Mouse (Mus musculus) layer of hippocampus, postnatal 14 days (tissue): ENCODE results near the gene Shpk. TPM values are rescaled to one million over a fixed set of nuclear protein-coding genes. Genes with fewer than 3 reads are reported as not detected.

Experiments used
- DNase-seq, 2 experiments: peaks; one replicate each; pipeline ENCODE4 v3.0.0; 2021 to 2022; ENCODE audit warnings: low spot score in 2 of 2, mixed read lengths in 1 of 2
- total RNA-seq, 2 experiments: library from RNA; stranded (reverse); gene quantifications; 2 replicates each; pipeline ENCODE4 v1.2.3; 2021

Gene Shpk
- total RNA-seq, 2 experiments from 2014 or later: 3.0 to 3.2 TPM

- DNase-seq: no peak
These were observed 61.2 kb downstream of the Shpk start for GRCm38 (mm10) chr11:73260457-73260856.

DNA sequence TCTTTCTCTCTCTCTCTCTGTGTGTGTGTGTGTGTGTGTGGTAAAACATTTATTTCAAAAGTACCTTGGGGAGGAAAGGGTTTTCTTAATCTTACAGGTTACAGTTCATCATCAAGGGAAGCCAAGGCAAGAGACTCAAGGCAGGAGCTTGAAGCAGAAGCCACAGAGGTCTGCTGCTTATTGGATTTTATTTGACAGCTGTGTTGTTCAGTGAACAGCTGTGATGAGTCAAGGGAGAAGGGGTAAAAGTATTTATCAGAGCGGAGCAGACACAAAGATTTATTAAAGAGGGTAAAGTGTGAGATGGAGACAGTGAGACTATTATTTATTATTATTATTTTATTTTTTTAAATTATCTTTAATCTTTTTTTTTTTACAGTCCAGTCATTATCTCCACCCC lies 62.1 kb downstream of the Shpk start:
- DNase-seq: no peak

- DNase-seq: no peak
These were observed 68.0 kb downstream of the Shpk start, which contains the start of gene Trpv3 for GRCm38 (mm10) chr11:73267267-73267666. Trpv3 (plus strand) TSS chr11:73267388.

Other genes starting within 250 kb of the Shpk start
- 1 to 10 TPM; 7.9 to 8.1 TPM for gene Atp2a3, start 238.3 kb upstream of the Shpk start, total RNA-seq
- gene P2rx1, start 200.4 kb upstream of the Shpk start, total RNA-seq: under 1 TPM; 0.65 to 0.83 TPM
- gene Camkk1, start 180.5 kb upstream of the Shpk start, total RNA-seq: 10 to 100 TPM; 80.5 to 82.7 TPM
- gene Ncbp3, start 151.7 kb upstream of the Shpk start, total RNA-seq: 1 to 10 TPM; 9.4 to 9.7 TPM
- under 1 TPM; 0.21 to 0.45 TPM for gene Itgae, start 108.9 kb upstream of the Shpk start, total RNA-seq
- gene Haspin, start 61.2 kb upstream of the Shpk start, total RNA-seq: under 1 TPM; 0.31 to 0.74 TPM
- gene P2rx5, start 39.0 kb upstream of the Shpk start, total RNA-seq: 1 to 10 TPM; 1.8 to 3.0 TPM
- 10 to 100 TPM; 60.6 to 61.9 TPM for gene Emc6, start 22.4 kb upstream of the Shpk start, total RNA-seq
- 10 to 100 TPM; 22.1 to 22.9 TPM for gene Tax1bp3, start 22.4 kb upstream of the Shpk start, total RNA-seq
- gene Ctns, start 418 bp upstream of the Shpk start, total RNA-seq: 10 to 100 TPM; 18.6 to 20.5 TPM
- gene Trpv1, start 34.8 kb downstream of the Shpk start, total RNA-seq: not detected
- under 1 TPM; 0.41 to 0.55 TPM for gene Trpv3, start 67.9 kb downstream of the Shpk start, total RNA-seq
- gene Aspa, start 130.1 kb downstream of the Shpk start, total RNA-seq: 1 to 10 TPM; 3.8 to 4.5 TPM
- not detected for gene Gm49340, start 130.3 kb downstream of the Shpk start, total RNA-seq
- not detected for gene Spata22, start 130.3 kb downstream of the Shpk start, total RNA-seq
- not detected for gene Olfr20, start 151.3 kb downstream of the Shpk start, total RNA-seq
- gene Olfr376, start 171.8 kb downstream of the Shpk start, total RNA-seq: not detected
- not detected for gene Olfr1, start 200.2 kb downstream of the Shpk start, total RNA-seq
- not detected for gene Olfr378, start 229.0 kb downstream of the Shpk start, total RNA-seq